Mouse (Mus musculus) hindbrain, embryonic 13.5 days (tissue): ENCODE measurements around the gene Ankrd2. TPM values are rescaled to one million over a fixed set of nuclear protein-coding genes. Genes with fewer than 3 reads are reported as not detected.

Experiments used
- ATAC-seq: fragments of 200-750 bp; cut with Nextera tagmentation; 2 replicates; pipeline ENCODE4 v1.8.0; 2017; ENCODE audit warnings: moderate TSS enrichment; ENCODE audit not compliant: low FRiP score
- H3K27ac ChIP-seq: fragments of 300-500 bp; sonication (generic); 2 replicates; pipeline ENCODE4 v1.5.1; 2015; ENCODE audit warnings: inconsistent platforms, mild to moderate bottlenecking, moderate library complexity
- H3K27me3 ChIP-seq: fragments of 300-500 bp; sonication (generic); 2 replicates; pipeline ENCODE4 v1.6.1; 2015; ENCODE audit warnings: mild to moderate bottlenecking, inconsistent platforms
- H3K36me3 ChIP-seq: fragments of 300-500 bp; sonication (generic); 2 replicates; pipeline ENCODE4 v1.6.1; 2015; ENCODE audit warnings: mild to moderate bottlenecking, inconsistent platforms
- H3K4me1 ChIP-seq: fragments of 300-500 bp; sonication (generic); replicated peaks from 2 replicates; pipeline ENCODE4 v1.6.1; 2015; ENCODE audit warnings: inconsistent platforms
- H3K4me2 ChIP-seq: fragments of 300-500 bp; sonication (generic); 2 replicates; pipeline ENCODE4 v1.6.1; 2015; ENCODE audit warnings: inconsistent platforms, mild to moderate bottlenecking, moderate library complexity
- H3K4me3 ChIP-seq: fragments of 300-500 bp; sonication (generic); 2 replicates; pipeline ENCODE4 v1.5.1; 2015; ENCODE audit warnings: mild to moderate bottlenecking, inconsistent platforms
- H3K9ac ChIP-seq: fragments of 300-500 bp; sonication (generic); 2 replicates; pipeline ENCODE4 v1.6.1; 2015; ENCODE audit warnings: mild to moderate bottlenecking, inconsistent platforms
- H3K9me3 ChIP-seq: fragments of 300-500 bp; sonication (generic); 2 replicates; pipeline ENCODE4 v1.6.1; 2016; ENCODE audit warnings: inconsistent platforms
- WGBS: fragments of 180-500 bp; shearing (Covaris S2); methylation state at CpG from one replicate; pipeline ENCODE4 v1.1.7; 2015; 5-methylcytosine and 5-hydroxymethylcytosine counted together
- polyA plus RNA-seq: library from polyadenylated mRNA; unstranded; fragments of >200 nt; fragmentation: Nextera tagmentation; extraction: Ambion mirVana; gene quantifications from 2 replicates; pipeline ENCODE4 v1.2.1, GENCODE M21; 2015

The Ankrd2 gene
- polyA plus RNA-seq, 1 experiment from 2014 or later: 0.35 TPM

DNA sequence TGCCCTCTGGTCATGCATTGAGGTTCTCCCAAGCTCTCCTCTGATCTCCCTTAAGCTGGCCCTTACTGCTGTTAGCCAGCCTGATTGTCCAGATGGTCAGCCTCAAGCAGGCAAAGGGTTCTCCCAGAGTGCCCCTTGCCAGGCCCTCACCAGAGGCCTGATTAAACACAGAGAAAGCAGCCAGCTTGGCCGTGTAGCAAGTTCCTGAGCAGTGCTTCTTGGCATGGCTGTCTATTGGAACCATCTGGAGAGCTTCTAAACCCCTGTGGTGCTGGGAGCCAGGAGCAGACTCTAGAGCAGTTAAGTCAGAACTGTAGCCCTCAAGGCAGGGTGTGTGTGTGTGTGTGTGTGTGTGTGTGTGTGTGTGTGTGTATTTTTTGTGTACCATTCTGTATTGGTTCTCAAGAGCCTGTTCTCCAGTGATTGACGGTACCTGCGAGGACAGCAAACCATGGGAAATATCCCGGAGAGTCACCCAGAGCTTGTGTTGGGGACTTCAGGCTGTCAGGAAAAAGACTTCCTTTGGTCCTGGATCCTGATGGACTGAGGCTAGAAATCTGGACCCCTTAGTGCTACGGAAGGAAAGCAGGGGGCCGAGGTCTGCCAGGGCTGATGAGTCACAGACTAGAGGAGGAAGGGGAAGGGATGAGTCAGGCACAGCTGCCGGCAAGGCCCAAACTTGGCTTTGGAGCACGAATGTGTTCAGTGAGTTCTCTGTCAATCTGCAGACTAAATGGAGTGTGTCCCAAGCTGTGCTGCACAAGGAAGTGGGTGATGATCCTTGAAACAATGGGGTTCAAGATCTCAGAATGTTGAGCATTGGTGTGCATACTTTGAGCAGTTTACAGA is 18.2 kb upstream of the Ankrd2 start:
- Histone ChIP-seq H3K4me2 (no peak overlapping the region), H3K9me3 (no peaks in the 10 kb centered on the region), H3K9ac (no peak overlapping the region), H3K4me1 (peaks cover 25% of the 10 kb centered on the region), H3K4me3 (no peak overlapping the region), H3K36me3 (no peaks in the 10 kb centered on the region), H3K27me3 (no peaks in the 10 kb centered on the region), H3K27ac (peak overlapping the region; percentile 30; the same call in 1 of the 2 replicates)
- no peak for ATAC-seq
- 69% methylated on average over 8 of the region's 8 CpGs for WGBS

DNA sequence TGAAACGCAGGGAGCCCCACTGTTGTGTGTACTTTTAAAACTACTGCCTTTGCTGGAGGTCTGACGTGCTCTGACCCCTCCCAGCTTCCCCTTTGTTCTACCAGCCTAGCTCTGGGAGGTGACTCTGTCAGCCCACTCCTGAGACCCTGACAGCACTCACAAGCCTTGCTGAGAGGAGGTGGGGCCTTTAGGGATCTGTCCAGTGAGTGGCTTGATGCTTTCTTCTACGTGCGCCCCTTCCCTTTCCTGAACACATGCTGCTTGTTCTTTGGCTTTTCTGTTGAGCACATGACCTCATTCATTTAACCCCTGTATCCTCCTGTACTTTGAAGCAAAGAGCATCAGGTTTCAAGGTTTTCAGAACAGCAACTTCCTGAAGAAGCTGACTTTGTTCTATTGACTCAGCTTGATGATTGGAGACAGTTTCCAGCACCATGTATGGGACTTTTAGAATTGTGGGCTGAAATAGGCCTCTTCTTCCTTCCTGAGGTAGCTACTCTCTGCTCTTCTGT is 16.7 kb upstream of the Ankrd2 start:
- no peak overlapping the region for H3K4me3 ChIP-seq
- peaks cover 25% of the 10 kb centered on the region for H3K4me1 ChIP-seq
- no peaks in the 10 kb centered on the region for H3K36me3 ChIP-seq
- H3K9ac ChIP-seq: no peak overlapping the region
- no peaks in the 10 kb centered on the region for H3K9me3 ChIP-seq
- H3K4me2 ChIP-seq: no peak overlapping the region
- H3K27me3 ChIP-seq: no peaks in the 10 kb centered on the region
- no peak for ATAC-seq
- WGBS: 44% methylated on average over 4 of the region's 4 CpGs
- no peak overlapping the region for H3K27ac ChIP-seq

DNA sequence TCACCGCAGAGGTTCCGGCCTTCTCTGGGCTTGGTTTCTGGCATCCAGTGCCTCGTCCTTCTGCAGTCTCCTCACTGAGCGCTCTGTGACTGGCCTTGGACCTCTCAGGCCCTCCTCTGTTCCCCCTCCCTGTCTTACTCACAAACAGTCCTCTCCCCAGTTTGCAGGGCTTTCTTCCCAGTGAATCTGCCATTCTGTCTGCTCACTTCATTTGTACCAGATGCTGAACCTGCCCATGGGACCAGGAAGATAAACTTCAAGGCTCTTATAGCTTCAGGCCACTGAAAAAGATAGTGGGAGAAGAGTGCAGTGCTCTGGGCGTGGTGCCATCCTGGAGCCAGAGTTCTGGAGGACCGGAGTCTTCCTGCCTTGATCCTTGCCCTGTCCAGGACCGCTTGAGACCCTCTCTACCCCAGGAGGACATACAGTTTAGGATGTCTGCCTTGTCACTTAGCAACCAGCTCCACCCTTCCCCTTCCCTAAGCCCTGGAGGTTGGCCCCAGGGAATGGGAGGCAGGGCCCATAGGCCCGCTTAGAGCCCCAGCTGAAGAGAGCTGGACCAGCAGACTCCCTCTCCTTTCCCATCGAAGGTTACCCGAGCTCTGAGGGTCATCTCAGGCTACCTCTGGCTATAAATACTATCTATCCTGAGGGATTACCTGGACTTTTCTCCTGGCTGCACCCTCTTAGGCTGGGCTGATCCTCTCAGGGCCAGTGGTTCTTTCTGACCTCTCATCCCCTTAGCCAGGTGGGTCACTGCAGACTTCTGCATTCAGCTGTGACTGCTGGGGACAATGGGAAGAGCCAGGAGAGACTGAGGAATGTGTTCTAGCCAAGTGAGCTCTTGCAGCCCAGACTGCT is 13.9 kb upstream of the Ankrd2 start:
- Histone ChIP-seq H3K9ac (no peak overlapping the region), H3K4me3 (no peak overlapping the region), H3K36me3 (no peaks in the 10 kb centered on the region), H3K4me1 (peaks cover 15% of the 10 kb centered on the region; the same call in 1 of the 2 replicates), H3K4me2 (no peak overlapping the region), H3K9me3 (no peaks in the 10 kb centered on the region), H3K27me3 (no peaks in the 10 kb centered on the region), H3K27ac (no peak overlapping the region)
- WGBS: 56% methylated on average over 10 of the region's 10 CpGs
- ATAC-seq: no peak

DNA sequence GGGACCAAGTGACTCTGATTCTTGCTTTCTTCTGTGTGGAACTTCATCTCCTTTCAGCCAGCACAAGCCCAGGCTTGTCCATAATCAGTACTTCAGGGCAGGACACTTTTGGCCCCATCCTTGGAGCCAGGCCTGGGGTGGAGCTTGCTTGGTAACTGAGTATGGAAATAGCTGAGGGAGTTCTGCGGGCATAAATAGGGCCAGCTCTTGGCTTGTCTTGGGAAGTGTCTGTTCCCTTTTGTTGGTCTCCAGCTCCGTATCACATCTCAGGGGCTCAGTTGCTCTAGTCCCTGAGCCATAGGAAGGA is 13.3 kb upstream of the Ankrd2 start:
- WGBS: 70% methylated on average over 2 of the region's 2 CpGs
- Histone ChIP-seq H3K4me3 (no peak overlapping the region), H3K9ac (no peak overlapping the region), H3K27ac (no peak overlapping the region), H3K4me2 (no peak overlapping the region), H3K27me3 (no peaks in the 10 kb centered on the region), H3K36me3 (no peaks in the 10 kb centered on the region), H3K4me1 (0 out of 2 replicates have a peak, but pooled peaks cover 9% of the 10 kb centered on the region), H3K9me3 (no peaks in the 10 kb centered on the region)
- ATAC-seq: no peak

DNA sequence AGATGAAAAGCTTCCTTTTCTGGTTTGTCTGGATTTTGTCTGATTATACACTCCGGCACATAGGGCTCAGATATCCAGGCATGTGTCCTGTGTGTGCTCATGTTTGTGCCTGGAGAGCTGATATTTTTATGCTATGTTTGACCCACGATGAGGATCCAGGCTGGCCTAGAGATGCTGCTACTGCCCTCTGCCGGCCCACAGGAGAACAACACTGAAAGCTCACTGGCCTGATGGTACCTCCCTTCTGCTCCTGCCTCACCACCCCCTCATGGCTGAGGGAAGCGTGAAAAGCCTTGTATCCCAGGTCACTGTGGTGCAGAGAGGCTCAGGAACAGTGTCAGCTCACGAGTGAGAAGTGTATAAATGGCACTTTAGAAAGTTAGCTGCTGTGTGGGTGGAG is 9.6 kb upstream of the Ankrd2 start:
- H3K9ac ChIP-seq: no peak overlapping the region
- 10% methylated on average over 5 of the region's 5 CpGs for WGBS
- H3K27ac ChIP-seq: no peak overlapping the region
- H3K4me1 ChIP-seq: 0 out of 2 replicates have a peak, but pooled peaks cover 7% of the 10 kb centered on the region
- no peaks in the 10 kb centered on the region for H3K36me3 ChIP-seq
- ATAC-seq: no peak
- no peak overlapping the region for H3K4me3 ChIP-seq
- H3K9me3 ChIP-seq: no peaks in the 10 kb centered on the region
- H3K4me2 ChIP-seq: no peak overlapping the region
- no peaks in the 10 kb centered on the region for H3K27me3 ChIP-seq

DNA sequence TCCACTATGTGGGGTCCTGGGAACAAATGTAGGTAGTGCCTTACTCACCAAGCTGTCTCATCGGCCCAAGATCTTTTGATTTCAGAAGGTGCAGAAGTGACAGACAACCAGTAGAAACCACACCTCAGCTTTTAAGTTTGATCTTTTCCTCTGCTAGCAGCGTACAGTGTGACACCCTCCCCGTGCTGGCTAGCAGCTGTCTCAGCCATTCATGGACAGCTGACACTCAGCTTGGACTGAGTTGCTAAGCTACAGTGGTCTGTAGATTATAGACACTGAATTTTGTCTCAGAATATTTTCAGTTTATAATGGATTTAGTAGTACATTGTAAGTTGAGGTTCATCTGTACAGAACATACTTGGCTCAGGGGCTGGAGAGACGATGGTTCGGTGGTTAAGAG is 4.7 kb upstream of the Ankrd2 start:
- H3K36me3 ChIP-seq: peaks cover 11% of the 10 kb centered on the region
- no peak overlapping the region for H3K4me3 ChIP-seq
- H3K4me2 ChIP-seq: no peak overlapping the region
- H3K9ac ChIP-seq: no peak overlapping the region
- no peaks in the 10 kb centered on the region for H3K27me3 ChIP-seq
- no peaks in the 10 kb centered on the region for H3K9me3 ChIP-seq
- peaks cover 14% of the 10 kb centered on the region for H3K4me1 ChIP-seq
- no peak for ATAC-seq
- 87% methylated on average over 5 of the region's 5 CpGs for WGBS
- H3K27ac ChIP-seq: no peak overlapping the region

DNA sequence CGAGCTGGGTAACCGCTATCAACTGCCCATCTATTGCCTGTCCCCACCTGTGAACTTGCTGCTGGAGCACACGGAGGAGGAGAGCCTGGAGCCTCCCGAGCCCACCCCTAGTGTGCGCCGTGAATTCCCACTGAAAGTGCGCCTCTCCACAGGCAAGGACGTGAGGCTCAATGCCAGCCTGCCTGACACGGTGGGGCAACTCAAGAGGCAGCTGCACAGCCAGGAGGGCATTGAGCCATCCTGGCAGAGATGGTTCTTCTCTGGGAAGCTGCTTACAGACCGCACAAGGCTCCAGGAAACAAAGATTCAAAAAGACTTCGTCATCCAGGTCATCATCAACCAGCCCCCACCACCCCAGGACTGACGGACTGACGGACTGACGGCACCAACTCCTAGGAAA is 2.2 kb upstream of the Ankrd2 start:
- WGBS: 83% methylated on average over 14 of the region's 14 CpGs
- Histone ChIP-seq H3K36me3 (peaks cover 11% of the 10 kb centered on the region), H3K27me3 (no peaks in the 10 kb centered on the region), H3K9me3 (no peaks in the 10 kb centered on the region), H3K27ac (no peak overlapping the region), H3K4me2 (no peak overlapping the region), H3K4me1 (peaks cover 14% of the 10 kb centered on the region), H3K9ac (0 out of 2 replicates have a peak overlapping the region, but pooled peaks have one; percentile 8), H3K4me3 (no peak overlapping the region)
- ATAC-seq: no peak

DNA sequence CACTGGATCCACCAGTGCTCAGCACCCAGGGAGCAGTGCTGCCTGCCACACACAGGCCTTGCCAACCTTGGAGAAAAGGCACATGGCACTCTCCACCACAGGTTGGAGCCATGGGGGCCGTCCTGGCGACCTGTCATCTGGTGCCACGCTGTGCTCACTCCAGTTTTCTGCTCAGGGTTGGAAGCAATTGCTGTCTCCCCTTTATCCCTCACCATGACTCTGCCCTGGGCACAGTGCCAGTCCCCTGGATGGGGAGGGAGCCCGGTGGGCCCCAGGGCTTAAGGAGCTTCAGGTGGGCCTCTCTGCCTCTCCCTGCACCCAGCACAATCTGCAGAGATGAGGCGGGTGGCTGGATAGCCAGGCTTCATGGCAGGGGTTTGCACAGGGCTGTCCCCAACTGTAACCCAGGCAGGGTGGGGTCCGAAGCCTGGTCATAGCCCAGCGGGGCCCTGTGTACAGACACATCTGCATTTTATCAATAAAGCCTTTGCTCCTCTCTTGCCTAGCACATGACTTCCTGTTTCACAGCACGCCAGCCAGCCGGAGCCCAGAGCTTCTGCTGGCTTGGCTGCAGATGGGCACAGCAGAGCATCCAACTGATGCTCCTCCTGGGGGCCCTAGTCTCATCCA is 1.5 kb upstream of the Ankrd2 start:
- Histone ChIP-seq H3K36me3 (peaks cover 11% of the 10 kb centered on the region), H3K4me3 (no peak overlapping the region), H3K4me2 (no peak overlapping the region), H3K27me3 (no peaks in the 10 kb centered on the region), H3K27ac (no peak overlapping the region), H3K9me3 (no peaks in the 10 kb centered on the region), H3K4me1 (peaks cover 14% of the 10 kb centered on the region), H3K9ac (0 out of 2 replicates have a peak overlapping the region, but pooled peaks have one; percentile 8)
- ATAC-seq: no peak
- 79% methylated on average over 9 of the region's 9 CpGs for WGBS

DNA sequence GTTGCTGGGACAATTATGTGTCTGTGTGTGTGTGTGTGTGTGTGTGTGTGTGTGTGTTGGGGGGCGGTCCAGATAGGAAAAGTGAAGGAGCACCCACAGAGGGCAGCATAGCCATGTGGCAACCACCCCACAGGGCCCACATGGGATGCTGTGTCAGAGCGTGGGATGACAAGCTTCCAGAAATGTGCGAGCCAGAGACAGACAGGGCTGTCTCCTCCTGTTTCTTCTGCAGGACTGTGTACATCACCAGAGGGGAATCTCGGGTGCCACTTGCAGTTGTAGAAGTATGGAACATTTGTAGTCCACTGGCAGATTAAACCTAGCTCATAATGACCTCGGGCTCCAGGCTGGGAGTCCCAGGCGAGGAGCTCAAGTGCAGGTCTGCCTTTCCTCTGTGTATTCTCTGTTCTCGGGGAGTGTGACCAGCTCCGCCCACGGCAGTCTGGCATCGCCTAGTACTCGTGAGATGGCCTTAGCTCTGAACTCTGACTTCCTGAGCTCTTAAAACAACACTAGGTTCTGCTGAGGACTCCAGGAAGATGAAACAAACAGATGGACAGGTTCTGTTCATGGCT is 832 bp upstream of the Ankrd2 start:
- ATAC-seq: no peak
- H3K4me2 ChIP-seq: no peak overlapping the region
- H3K4me3 ChIP-seq: no peak overlapping the region
- H3K9ac ChIP-seq: no peak overlapping the region
- WGBS: 58% methylated on average over 11 of the region's 11 CpGs
- no peak overlapping the region for H3K27ac ChIP-seq
- no peaks in the 10 kb centered on the region for H3K27me3 ChIP-seq
- H3K9me3 ChIP-seq: no peaks in the 10 kb centered on the region
- peaks cover 11% of the 10 kb centered on the region for H3K36me3 ChIP-seq
- H3K4me1 ChIP-seq: peaks cover 14% of the 10 kb centered on the region

DNA sequence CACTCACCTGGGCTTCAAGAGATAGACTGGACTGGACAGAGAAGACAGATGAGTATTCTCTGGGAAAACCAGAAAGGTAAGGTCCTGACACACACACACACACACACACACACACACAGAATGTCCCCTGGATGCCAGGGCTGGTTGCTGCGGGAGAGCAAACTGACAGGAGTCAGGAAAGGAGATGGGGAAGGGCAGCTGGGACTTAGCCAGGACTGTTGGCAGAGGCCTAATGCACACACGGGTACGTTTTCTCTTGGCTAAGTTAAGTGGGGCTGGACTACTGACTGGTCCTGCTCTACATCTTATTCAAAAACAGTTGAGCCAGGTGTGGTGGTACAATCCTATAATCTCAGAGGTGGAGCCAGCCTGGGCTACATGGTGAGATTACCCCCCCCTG is 557 bp downstream of the Ankrd2 start:
- WGBS: 86% methylated on average over 3 of the region's 3 CpGs
- no peaks in the 10 kb centered on the region for H3K27me3 ChIP-seq
- H3K9ac ChIP-seq: no peak overlapping the region
- ATAC-seq: no peak
- peaks cover 14% of the 10 kb centered on the region for H3K4me1 ChIP-seq
- peaks cover 11% of the 10 kb centered on the region for H3K36me3 ChIP-seq
- H3K4me2 ChIP-seq: no peak overlapping the region
- no peak overlapping the region for H3K27ac ChIP-seq
- no peak overlapping the region for H3K4me3 ChIP-seq
- H3K9me3 ChIP-seq: no peaks in the 10 kb centered on the region

DNA sequence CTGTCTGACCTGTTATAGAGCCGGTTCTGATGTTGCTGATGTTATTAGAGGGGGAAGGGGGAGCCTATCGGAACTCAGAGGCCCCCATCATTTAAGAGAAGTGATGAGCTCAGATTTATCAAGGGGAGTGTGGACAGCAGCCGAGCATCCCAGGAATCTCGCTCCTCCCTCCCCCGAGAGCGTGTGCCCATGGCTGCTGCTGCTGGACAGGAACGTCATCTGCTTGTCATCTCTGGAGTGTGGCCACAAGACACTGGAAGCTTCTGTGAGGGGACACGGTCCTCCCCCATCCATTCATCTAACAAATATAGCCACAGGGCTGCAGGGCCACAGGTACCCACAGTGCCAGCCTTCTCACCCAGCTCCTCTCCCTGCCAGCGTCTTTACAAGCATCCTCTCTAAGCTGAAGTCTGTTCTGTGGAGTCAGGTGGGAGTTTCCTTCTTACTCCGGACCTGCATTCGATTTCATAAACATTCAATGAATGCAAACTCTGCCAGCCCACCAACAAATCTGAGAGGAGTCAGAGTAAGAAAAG is 1.4 kb downstream of the Ankrd2 start:
- Histone ChIP-seq H3K9me3 (no peaks in the 10 kb centered on the region), H3K36me3 (peaks cover 11% of the 10 kb centered on the region), H3K4me1 (peaks cover 14% of the 10 kb centered on the region), H3K27me3 (no peaks in the 10 kb centered on the region), H3K27ac (no peak overlapping the region), H3K4me3 (no peak overlapping the region), H3K9ac (no peak overlapping the region), H3K4me2 (no peak overlapping the region)
- 87% methylated on average over 11 of the region's 11 CpGs for WGBS
- ATAC-seq: no peak

DNA sequence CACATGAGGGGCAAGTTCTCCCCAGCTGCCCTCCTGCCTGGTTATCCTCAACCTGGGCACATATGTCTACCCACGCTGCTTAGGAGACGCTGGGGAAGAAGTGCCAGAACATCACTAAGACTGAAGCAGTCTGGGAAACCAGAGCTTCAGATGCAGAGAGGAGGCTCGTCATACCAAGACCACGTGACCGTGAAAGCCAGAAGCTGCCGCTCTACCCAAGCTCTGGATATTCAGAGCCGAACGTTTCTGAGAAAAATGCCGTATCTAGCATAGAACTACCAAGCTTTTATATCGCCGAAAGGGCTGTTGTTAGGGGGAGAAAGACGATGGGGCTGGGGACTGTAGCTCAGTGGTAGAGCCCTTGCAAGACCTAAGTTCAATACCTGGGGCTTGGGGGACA is 2.5 kb downstream of the Ankrd2 start:
- Histone ChIP-seq H3K4me3 (no peak overlapping the region), H3K4me2 (no peak overlapping the region), H3K9me3 (no peaks in the 10 kb centered on the region), H3K27ac (no peak overlapping the region), H3K4me1 (peaks cover 14% of the 10 kb centered on the region), H3K27me3 (no peaks in the 10 kb centered on the region), H3K9ac (no peak overlapping the region), H3K36me3 (peaks cover 11% of the 10 kb centered on the region)
- WGBS: 92% methylated on average over 12 of the region's 12 CpGs
- no peak for ATAC-seq
